Mouse (Mus musculus) myocyte (in vitro differentiated cells): ENCODE measurements around the gene Mpg.

Source experiments
- MAX ChIP-seq: IDR thresholded peaks from one replicate; pipeline ENCODE4 v1.6.1; 2011; ENCODE audit warnings: low read depth, mild to moderate bottlenecking, control low read depth
- POLR2A ChIP-seq: IDR thresholded peaks from one replicate; pipeline ENCODE4 v1.6.1; 2011; ENCODE audit warnings: low read depth, mild to moderate bottlenecking, control low read depth, moderate library complexity; ENCODE audit not compliant: insufficient read length
- POLR2AphosphoS2 ChIP-seq: IDR thresholded peaks from one replicate; pipeline ENCODE4 v1.6.1; 2011; ENCODE audit warnings: low read depth, control low read depth; ENCODE audit not compliant: insufficient read length
- TCF12 ChIP-seq: IDR thresholded peaks from one replicate; pipeline ENCODE4 v1.6.1; 2011; ENCODE audit warnings: mild to moderate bottlenecking, control low read depth; ENCODE audit not compliant: poor library complexity, insufficient read depth, severe bottlenecking

- TF ChIP-seq POLR2A (no peak), TCF12 (no peak), POLR2AphosphoS2 (no peak), MAX (no peak)
Observed at GRCm38 (mm10) chr11:32200075-32200601, 26.2 kb upstream of the Mpg start, which contains the start of gene Il9r.
